Mouse (Mus musculus) spleen, adult 10 weeks (tissue): Measurements from ENCODE around the gene Brf1. TPM values are rescaled to one million over a fixed set of nuclear protein-coding genes. Genes with fewer than 3 reads are reported as not detected.

Experiments
- polyA plus RNA-seq: library from polyadenylated mRNA; stranded (reverse); fragments of 350-450 nt; fragmentation: Illumina TruSeq; extraction: RNeasy Lipid Tissue Mini Kit (QIAGEN cat#74804); gene quantifications from one replicate; pipeline ENCODE4 v1.2.3, GENCODE M21; 2015; ENCODE audit warnings: low replicate concordance; ENCODE audit not compliant: insufficient read depth

The Brf1 gene
- 127 TPM for polyA plus RNA-seq

DNA sequence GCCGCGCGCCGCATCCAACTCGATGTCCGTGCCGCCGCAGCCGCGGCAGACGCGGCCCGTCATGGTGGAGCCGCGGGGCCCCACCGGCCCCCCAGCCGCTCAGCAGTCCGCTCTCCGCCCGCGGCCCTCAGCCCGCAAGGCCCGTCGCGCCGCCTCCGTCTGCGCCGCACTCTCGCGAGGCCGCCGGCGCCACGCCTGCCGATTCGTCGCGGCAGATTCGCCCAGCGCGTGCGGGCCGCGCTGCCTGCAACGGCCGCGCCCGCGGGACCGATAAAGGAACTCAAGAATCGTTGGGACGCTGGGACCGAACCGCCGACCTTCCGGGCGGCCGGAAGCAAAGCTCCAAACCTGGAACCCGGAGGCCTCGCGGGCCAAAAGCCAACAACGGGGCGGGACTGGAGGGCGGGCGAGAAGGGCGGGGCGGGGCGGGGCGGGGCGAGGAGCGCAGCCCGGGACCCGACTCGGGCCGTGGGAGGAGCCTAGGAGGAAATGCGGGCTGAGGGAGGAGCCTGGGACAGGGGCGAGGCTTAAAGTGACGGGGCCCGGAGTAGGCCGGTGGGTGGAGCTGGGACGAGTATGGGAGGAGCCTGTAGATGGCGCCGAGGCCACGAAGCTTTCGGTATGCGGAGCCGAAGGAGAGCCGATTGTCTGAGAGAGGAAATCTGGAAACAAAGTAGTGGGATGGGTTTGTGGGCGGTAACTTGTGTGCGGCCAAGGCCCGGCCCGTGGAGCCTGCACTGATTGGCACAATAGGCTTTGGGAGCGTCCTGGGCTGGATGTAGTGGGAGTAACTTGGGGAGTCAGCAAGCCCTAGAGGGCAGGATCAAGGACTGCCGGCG is at the start of gene Brf1:
Gene Brf1, minus strand, starts transcription at position 411 of the 839 bp plus-strand sequence.

DNA sequence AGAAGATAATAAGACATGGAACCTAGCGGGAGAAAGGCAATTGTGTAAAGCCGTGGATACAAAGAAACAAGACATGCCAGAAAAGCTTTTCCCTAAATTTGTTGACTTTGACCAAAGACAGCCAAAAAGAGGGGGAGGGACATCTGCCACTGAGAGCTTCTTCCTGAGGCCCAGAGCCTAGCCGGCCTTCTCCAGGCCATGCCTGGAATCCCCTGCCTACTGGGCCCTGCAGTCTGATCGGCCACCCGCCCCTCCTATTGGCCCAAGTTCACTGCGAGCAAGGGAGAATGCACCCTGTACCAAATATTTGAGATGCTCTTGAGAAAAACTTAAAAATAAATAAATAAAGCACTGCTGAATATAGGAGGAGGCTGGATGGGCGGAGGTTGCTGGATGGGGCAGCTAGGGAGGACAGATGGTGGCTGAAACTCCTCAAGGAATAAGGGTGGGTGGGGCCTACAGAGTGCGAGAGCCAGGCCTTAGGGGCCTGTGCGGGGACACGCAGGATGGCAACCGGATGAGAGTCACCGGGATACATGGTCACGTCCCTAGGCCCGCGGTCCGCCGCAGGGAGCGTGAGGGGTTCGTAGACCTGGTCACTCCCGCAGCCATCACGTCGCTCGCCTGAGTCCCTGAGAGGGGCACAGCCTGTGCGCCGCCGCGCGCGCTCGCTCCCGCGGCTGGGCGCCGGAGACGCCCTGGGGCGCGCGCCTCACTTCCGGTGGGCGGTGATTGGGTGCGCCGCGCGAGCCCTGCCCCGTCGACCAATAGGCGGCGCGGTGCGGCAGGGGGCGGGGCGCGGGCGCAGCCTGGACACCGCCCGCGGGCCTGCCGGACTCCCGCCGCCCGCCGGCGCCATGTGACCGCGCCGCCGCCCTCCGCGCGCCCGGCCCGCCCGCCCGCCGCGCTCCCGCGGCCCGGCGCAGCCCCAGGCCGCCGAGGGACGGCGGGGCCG is 13.4 kb upstream of the Brf1 start, which contains the start of gene Pacs2:
Gene Pacs2, plus strand, starts transcription at position 905 of the 955 bp plus-strand sequence.

DNA sequence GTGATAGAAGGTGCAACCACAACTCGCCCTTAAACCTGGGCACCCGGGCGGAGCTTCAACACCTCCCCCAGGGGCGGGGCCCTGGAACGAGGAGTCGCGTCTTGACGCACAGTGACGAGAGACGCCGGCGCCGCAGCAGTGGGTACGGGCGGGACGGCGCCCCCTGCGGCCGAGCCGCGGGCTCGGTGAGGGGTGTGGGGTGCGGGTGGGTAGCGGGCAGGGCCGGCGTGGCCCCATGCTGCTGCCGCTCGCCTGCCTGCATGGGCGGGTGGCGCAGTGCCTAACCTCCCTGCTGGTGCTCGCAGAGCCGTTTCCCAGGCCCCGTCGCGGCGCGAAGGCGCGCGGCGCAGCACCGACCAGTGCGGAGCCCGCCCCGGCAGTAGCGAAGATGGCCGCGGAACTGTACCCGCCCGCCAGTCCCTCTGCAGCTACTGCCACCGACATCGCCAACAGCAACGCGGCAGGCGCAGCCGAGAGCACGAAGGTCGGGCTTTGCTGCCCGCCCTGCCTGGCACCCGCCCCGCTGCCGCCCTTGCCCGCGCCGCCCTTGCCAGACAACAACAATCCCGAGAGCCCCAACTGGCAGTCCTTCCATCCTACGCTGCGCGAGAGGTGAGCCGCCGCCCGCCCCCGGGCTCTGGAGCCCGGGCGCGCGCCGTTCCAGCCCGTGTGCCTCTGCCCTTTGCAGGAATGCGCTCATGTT is 24.0 kb downstream of the Brf1 start, which contains the start of gene Btbd6:
Gene Btbd6, plus strand, starts transcription at position 112 of the 703 bp plus-strand sequence.

DNA sequence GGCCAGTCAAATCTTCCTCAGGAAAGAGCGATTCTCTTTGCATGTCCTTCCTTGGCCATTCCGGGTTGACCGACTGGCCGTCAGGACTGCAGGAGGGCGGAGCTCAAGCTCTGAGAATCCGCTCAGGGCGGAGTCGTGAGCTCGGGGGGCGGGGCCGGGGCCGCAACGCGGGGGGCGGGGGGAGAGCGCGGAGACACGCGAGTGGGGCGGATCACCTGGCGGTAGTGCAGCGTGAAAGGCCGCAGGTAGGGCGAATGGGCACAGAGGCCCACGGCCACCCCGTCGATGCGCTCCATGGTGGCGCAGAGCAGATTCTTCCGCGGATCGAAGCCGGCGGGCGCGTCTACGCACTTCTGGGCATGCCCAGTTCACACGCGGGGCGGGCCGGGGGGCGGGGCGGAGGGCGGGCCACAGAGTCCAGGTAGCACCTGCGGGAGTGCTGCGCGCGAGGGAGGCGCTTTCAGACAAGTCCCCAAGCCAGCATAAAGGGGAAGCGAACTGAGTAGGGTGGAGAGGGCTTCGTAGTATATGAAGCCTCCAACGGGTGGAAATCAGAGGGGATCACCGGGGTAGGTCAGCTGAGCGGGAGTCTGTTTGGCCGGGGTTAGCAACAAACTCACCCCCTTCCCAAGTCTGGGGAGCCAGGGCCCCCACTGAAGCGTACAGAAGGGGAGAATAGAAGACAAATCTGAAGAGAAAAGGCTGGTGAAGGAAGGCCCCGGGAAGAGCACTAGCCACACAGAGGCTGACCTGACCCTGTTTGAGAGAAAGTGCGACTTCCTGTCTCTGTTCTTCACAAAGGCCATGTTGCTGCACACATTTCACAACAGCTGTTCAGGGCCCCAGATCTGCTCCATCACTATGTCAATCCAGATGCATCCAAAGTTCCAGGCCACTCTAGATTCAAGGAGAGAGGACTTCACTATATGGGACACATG is 58.5 kb downstream of the Brf1 start, which contains the start of gene Nudt14:
Gene Nudt14, minus strand, starts transcription at position 349 of the 938 bp plus-strand sequence.

DNA sequence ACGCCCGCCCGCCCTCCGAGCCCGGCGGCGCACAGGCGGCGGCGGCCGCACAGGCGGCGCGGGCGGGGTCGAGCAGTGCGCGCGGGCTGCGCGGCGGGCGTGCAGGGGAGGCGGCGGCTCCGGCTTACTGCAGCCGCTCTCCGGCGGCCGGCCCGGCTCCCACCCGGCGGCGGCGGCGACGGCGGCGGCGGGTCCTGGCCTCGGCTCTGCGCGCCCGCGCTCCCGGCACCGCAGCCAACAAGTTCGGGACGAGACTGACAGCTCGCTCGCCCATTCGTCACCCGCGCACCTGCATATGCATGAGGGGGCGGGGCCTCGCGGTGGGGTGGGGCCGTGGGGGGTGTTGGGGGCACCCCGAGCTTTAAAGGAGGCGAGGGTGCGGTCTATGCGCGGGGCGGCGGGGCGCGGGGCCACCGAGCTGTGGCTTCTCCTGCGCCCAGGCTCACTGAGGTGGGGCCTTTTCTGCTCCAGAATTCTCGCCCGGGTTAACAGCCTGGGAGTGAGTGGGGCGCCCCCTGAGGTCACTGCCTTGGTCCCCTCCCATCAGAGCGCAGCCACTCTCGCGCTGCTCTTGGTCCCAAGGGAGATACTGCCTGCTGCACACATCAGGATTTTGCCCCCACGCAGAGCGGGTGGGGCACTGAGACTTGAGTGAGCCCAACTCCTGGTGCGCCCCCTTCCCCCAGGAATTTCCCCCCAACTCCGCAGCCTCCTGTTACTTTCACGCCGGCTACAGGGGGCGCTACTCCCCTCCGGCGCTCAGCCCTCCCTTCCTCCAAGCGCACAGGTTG is 70.7 kb downstream of the Brf1 start, which contains the start of gene Jag2:
Gene Jag2, minus strand, starts transcription at position 215 of the 791 bp plus-strand sequence.

Other genes with a start within 250 kb of the Brf1 start
- 283 TPM for gene Pld4, start 240.0 kb downstream of the Brf1 start, polyA plus RNA-seq
- gene Ahnak2, start 198.0 kb downstream of the Brf1 start, polyA plus RNA-seq, result 0.35 TPM
- gene Clba1, start 191.8 kb downstream of the Brf1 start, polyA plus RNA-seq, result 0.54 TPM
- gene Cdca4, start 171.3 kb downstream of the Brf1 start, polyA plus RNA-seq, result 32.7 TPM
- gene Gpr132, start 132.5 kb downstream of the Brf1 start, polyA plus RNA-seq, result 61.1 TPM
- gene Jag2, start 70.9 kb downstream of the Brf1 start, polyA plus RNA-seq, result 0.64 TPM
- 5.9 TPM for gene Nudt14, start 58.6 kb downstream of the Brf1 start, polyA plus RNA-seq
- 8.2 TPM for gene Btbd6, start 24.2 kb downstream of the Brf1 start, polyA plus RNA-seq
- 28.9 TPM for gene Pacs2, start 13.8 kb upstream of the Brf1 start, polyA plus RNA-seq
- not detected for gene Tex22, start 73.8 kb upstream of the Brf1 start, polyA plus RNA-seq
- gene Mta1, start 97.6 kb upstream of the Brf1 start, polyA plus RNA-seq, result 19.7 TPM
- gene Crip2, start 139.5 kb upstream of the Brf1 start, polyA plus RNA-seq, result 12.5 TPM
- gene Crip1, start 145.6 kb upstream of the Brf1 start, polyA plus RNA-seq, result 204 TPM
- gene Tedc1, start 155.7 kb upstream of the Brf1 start, polyA plus RNA-seq, result 4.9 TPM
- not detected for gene Tmem121, start 185.2 kb upstream of the Brf1 start, polyA plus RNA-seq